Mouse (Mus musculus) B cell, adult 2 months (primary cell): ENCODE results near the gene Itga4.

Experiments used
- DNase-seq, 2 experiments: peaks; one replicate each; pipeline ENCODE4 v3.0.0; 2022

Itga4 gene

DNA sequence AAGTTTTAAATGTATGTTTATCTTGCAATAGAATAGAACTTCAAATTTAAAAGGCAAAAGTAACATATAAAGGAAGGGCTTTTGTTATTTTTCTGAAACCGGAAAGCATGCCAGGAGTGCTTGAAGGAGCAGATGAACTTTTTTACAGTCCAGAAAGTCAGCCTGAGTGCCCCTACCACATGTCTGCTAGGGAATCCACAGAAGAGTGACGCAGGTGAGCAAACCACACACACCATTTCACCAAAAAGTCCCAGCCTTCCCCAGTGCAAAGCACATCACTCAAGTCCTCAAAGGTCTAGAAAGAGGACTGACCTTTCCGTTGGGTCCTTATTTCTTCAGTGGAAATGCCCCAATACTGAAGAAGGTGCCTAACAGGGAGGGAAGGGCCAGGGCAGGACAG is 11.3 kb downstream of the Itga4 start:
- no peak for DNase-seq

GRCm38 (mm10) chr2:79267181-79267580 is 12.0 kb downstream of the Itga4 start:
- no peak for DNase-seq

- DNase-seq: no peak
Measured at GRCm38 (mm10) chr2:79268863-79269262, 13.6 kb downstream of the Itga4 start.

- DNase-seq: no peak
Measured at GRCm38 (mm10) chr2:79270034-79270535, 14.9 kb downstream of the Itga4 start.

- no peak for DNase-seq
Measured at GRCm38 (mm10) chr2:79271838-79272237, 16.6 kb downstream of the Itga4 start.

DNA sequence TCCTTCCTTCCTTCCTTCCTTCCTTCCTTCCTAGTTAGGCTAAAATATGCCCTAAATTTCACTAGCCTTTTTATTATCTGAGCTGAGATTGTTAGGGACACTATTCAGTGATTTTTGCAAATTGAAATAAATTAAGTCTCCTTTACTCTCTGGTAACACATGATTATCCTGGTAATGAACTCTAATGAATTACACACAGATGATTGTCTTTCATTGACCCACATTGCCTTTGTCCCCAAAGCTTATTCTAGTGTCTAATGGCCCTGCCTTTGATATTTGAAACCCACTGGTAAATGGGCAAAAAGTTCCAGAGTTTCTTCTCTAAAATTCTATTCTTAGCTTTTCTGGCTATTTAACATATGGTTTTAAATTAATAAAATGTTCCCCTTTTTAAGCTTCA is 23.4 kb downstream of the Itga4 start:
- DNase-seq: no peak

DNA sequence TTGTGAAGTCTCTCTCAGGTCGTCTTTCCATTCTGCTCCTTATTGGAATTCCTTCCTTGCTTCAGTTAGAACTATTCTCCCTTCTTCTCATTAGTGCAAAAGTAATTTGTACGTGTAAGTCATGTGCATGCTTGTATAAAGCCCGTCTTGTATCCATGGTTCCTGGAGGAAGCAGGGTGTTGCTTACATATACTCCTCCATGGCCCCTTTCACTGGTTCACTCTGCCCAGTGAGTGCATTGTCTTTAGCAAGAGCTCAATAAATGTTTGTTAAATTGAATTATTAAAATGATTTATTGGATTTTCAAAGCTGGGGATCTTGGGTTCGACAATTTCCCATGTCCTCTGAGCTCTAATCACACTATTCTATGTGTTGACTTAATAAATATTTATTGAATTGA is 29.0 kb downstream of the Itga4 start:
- no peak for DNase-seq

GRCm38 (mm10) chr2:79290149-79290548 is 34.9 kb downstream of the Itga4 start:
- DNase-seq: no peak

- no peak for DNase-seq
Measured at GRCm38 (mm10) chr2:79291922-79292321, 36.7 kb downstream of the Itga4 start.

GRCm38 (mm10) chr2:79292431-79292830 is 37.2 kb downstream of the Itga4 start:
- no peak for DNase-seq

DNA sequence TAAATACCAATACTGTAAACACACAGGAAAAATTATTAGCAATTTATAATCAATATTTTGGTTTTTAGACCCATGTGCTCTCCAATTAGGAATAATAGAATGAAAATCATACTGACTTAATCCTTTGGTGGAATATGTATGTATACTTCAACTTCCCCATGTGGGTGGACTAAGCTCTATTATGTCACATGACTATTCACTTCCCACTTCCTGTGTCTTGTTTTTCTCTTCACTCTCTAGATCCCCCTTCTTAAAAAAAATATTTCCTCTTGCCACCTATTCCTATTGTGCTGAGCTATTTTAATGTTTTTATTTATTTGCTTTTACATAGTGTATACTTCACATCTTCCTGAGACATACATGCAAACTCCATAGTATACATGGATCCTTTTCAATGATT is 47.2 kb downstream of the Itga4 start:
- DNase-seq: no peak

GRCm38 (mm10) chr2:79307549-79307948 is 52.3 kb downstream of the Itga4 start:
- DNase-seq: no peak

DNA sequence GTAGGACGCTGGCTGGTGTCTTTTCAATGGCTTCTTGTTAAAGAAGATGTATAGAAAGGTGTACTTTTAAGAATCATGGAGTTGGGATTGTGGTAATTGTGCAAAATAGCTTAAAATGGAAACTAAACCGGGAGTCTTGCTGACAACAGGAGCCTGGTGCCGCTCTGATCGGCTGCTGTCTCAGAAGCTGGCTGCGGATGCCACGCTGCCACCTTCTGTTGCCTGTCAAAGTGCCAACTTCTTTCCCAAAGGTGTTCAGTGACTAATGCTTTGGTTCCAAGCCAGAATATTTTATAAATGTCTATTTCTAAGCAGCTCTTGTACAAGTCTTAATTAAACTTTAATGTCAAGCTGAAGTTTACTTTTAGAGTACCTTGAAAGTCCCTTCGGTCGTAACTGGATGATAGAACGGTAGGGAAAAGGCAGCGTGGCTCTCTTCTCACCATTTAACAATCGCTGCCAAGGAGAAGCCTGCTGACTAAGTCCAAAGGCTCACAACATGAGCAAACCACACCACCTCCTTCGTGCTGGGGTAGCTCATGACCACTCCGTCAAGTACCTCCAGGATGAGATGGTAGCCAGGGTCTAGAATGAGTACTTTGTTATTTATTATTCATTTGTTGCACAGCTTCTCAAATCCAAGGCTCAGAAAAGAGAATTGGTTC is 54.4 kb downstream of the Itga4 start:
- no peak for DNase-seq

GRCm38 (mm10) chr2:79312499-79312898 is 57.3 kb downstream of the Itga4 start:
- no peak for DNase-seq

GRCm38 (mm10) chr2:79315108-79315507 is 59.9 kb downstream of the Itga4 start:
- no peak for DNase-seq

DNA sequence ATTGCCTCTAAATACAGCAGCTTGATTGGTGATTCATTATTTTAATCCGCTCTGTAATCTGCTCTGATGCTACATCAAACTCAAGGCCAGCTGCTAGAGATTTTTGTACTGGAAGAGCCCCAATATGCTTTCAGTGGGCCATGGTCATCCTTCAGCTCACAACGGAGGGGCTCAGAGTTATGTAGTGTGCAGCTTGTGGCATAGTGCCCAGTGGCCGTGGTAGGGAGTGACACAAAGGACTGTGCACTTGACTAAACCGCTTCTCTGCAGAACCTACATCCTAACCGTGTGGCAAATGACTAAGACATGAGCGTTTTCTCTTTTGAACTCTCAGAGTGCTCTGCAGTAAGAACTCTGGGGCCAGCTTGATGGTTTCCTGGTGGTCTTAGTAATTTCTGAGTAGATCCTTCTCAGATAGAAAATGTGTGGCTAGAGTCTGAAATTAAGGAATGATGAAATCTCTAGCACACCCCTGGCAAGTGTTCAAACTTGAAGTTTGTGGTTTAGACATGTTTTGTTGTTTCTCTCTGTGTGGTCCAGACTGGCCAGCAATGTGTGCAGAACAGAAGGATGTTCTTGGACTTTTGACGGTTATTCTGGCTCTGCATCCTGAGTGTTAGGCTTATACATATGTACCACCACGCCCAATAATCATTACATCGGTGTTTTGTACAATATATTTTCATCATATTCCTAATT is 61.1 kb downstream of the Itga4 start:
- no peak for DNase-seq

DNA sequence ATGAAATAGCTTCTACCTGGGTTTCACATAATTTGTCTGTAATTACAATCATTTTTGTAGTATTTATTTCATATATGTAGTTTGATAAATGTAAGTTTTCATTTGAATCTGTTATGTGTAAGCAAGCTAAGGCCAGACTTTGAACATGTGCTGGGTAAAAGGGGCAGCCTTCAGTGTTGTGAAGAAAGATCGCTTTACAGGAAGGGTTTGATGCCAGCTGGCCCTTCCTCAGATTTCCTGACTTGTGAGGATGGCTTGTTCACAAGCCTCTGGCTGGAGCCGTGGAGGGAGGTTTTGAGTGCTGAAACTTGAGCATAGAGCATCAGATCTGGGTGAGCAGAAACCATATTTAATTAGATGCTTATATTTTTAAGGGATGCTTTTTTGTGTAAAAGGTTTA is 72.9 kb downstream of the Itga4 start:
- DNase-seq: no peak

DNA sequence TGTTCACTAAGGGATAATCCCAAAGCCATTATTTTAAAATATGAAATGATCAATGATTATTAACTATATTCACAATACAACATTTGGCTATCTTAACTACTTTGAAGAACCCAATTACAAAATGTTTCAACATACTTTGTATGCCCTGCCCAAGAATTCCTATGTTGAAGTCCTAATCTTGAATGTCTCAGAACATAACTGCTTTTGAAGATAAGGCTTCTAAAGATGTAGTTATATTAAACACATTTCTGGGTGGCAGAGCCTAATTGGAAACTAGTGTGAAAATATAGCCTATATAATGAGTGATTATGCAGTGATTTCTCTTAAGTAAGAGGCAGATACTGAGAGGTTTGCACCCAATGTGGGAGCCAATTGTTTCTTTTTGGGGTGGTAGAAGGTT is 79.4 kb downstream of the Itga4 start:
- DNase-seq: no peak

DNA sequence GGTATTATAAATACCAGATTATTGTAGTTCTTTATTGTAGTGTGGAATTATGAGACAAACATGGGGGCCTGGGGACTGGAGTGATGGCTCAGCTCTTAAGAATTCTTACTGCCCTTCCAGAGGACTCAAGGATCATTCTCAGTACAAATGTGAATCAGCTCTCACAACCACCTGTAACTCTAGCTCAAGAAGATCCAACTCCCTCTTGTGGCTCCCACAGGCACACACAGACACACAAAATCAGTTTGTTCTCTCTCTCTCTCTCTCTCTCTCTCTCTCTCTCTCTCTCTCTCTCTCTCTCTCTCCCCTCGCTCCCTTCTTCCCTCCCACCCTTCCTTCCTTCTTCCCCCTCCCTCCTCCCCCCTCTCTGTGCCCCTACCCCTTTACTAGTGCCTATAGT is 80.9 kb downstream of the Itga4 start:
- no peak for DNase-seq

DNA sequence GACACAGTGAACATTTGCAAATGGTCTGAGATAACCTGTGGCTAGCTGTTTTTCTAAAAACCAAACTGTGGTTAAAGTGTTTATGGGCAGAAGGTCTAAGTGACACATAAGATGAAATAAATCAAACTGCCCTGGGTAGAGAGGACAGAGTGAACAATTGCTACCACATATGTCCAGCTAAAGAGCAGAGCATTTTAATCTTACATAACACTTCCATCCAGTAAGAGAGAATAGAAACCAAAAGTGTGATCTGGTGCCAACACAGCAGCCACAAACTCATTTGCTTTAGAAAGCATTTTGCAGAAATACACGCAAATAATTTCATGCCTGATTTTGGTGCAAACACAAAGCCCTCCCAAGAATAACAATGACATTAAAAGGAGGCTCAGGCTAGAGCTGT is 83.8 kb downstream of the Itga4 start:
- no peak for DNase-seq

GRCm38 (mm10) chr2:79343115-79343514 is 87.9 kb downstream of the Itga4 start:
- no peak for DNase-seq

DNA sequence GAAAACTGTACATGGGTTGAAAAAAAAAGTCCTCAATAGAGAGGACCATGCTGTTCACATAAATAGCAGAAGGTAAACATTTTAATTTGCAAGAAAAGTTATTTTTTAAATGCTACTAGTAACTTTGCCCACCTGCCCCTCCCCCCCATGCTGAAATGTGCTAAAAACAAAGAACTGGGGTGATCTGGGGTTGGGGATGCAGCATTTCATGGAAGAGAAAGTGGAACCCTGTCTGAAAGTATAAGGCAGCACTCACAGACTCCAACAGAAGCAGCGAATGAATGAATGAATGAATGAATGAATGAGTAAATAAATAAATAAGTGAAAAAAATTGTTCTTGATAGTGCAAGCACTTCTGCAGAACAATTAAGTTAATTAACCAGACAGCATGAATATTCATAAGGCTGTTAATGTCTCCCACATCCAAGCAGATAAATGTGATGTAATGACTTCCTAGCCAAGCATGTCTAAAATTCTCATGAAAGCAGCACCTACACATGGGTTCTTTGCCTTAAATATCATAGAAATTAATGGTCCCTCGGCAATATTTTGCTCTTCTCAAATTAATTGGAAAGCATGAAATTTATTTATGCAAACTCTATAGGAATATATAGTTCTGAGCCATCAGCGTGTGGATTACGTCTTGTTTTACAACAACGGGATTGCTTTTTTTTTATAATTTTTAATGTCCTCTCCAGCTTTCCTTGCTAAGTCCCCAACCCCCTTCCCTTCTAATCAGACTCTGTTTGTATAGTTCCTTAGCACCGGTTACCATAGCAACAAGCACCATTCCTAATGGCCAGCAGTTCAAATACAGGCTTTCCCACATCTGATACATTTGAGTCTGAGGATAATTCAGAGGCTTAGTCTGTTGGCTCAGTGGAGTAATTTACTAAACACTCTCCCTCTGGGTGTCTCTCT is 96.2 kb downstream of the Itga4 start:
- DNase-seq: no peak

DNA sequence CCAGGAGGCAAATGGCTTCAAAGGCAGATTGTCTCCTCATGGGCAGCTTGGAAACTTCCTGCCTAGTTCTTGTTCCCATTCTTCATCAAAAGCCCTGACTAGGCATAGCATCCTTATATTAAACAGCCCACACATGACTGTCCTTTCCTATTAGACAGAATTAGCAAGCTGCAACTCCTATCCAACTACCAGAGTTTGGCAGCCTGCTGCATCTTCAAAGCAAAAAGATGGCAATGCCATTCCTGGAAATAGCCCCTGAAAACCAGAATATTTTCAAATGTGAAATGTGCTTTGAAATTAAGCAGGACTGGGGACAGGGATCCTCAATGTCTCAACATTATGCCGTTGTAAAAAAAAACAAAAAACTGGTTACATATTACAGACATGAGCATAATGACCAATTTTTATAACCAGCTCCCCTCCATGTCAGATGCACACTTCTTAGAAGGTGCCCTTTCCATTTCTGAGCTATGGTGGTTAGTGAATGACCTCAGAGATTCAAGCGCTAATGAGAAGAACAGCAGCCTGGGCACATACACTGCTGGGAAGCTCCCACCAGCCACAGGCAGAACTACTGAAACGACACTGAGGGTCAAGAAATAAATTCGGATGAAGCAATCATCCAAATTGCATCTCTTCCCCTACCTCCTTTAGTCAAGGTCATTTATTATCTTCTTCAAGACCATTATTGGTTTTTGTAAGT is 97.0 kb downstream of the Itga4 start:
- no peak for DNase-seq
